Mouse (Mus musculus): ENCODE measurements around the gene Rnf167.

- TF ChIP-seq POLR2AphosphoS2 (IDR thresholded peaks at IDR 0.05; ENCODE audit: insufficient read length, low read depth), result no peak
- no peak for TF ChIP-seq E2F4 (IDR thresholded peaks at IDR 0.05; ENCODE audit: insufficient read depth)
- TF ChIP-seq TCF3 (IDR thresholded peaks at IDR 0.05; ENCODE audit: insufficient read length, low read depth), result no peak
- no peak for TF ChIP-seq POLR2A (IDR thresholded peaks at IDR 0.05; ENCODE audit: insufficient read length, low read depth)
- no peak for TF ChIP-seq MYOD1 (IDR thresholded peaks at IDR 0.05; ENCODE audit: control insufficient read depth in 1 of 3, insufficient read length in 2 of 3, low read depth in 2 of 3)
- TF ChIP-seq TCF12 (IDR thresholded peaks at IDR 0.05; ENCODE audit: insufficient read depth, poor library complexity, severe bottlenecking), result no peak
- no peak for TF ChIP-seq USF1 (IDR thresholded peaks at IDR 0.05; ENCODE audit: low read depth)
- no peak for TF ChIP-seq CEBPB (IDR thresholded peaks at IDR 0.05; ENCODE audit: insufficient read depth, poor library complexity, severe bottlenecking)
- TF ChIP-seq MAX (IDR thresholded peaks at IDR 0.05; ENCODE audit: low read depth), result no peak
These were observed 27.0 kb downstream of the Rnf167 start for GRCm38 (mm10) chr11:70674014-70674413.

All from myocyte (in vitro differentiated cells).